13 mouse cellular contexts compared by ENCODE assay signal in the genomic region with DNA sequence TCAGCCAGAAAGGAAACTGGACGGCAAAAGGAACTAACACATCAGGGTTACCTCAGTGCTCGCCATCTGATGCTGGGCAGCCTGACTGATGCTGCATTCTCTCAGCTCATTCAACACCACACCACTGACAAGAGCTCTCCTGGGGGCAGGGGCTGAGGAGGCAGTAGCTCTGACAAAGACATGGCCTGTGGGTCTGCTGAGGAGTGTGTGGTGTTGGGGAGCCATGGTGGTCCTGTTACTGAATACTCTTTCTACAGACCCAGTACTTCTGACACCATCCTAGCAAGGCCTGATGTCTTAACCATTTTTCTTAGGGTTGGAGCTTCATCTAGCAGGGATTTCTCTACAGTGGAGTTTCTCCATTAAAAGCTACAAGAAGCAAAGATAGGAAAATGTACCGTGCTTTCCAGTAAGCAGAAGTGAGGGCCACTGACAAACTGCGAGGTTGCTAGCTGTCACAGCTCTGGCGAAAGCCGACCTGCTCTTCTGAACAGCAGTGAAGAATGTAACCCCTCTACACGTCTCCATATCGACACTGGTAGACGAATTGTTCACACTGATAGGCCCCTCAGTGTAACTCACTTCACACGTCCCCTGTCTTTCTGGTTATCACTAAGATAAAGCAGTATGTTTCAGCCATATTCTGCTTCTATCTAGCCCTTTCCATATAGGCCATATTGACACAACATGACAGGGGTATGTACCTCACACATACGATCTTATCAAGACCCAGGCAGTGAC.
A peak's percentile ranks its signal among the peaks of the same experiment; 100 is the strongest.
DNase-seq lines count a peak whose midpoint lies in the region; ATAC-seq lines count a peak whose summit lies in the region.
"Had no signal": no experiment of that assay in that cellular context is flagged by ENCODE, and none has a peak within 500 bp of the region (broad histone marks: within the 10 kb centered on the region; RNA-seq: fewer than 3 reads in every experiment).

No protein-coding gene starts in this region.

- no peak overlapping the region for H3K9ac ChIP-seq in hindbrain, embryonic 14.5 days
- no peak overlapping the region for H3K9ac ChIP-seq in midbrain, embryonic 11.5 days (ENCODE audit: low read length)
- no peak overlapping the region for H3K9ac ChIP-seq in midbrain, embryonic 13.5 days (replicated peaks)
- H3K9ac ChIP-seq in liver, embryonic 15.5 days, result no peak overlapping the region
- H3K9ac ChIP-seq: lung, embryonic 15.5 days had no signal

- no peak overlapping the region for H3K4me2 ChIP-seq in hindbrain, embryonic 14.5 days (replicated peaks)
- no peak overlapping the region for H3K4me2 ChIP-seq in midbrain, embryonic 11.5 days
- no peak overlapping the region for H3K4me2 ChIP-seq in midbrain, embryonic 13.5 days (replicated peaks)
- H3K4me2 ChIP-seq in liver, embryonic 15.5 days, result no peak overlapping the region
- H3K4me2 ChIP-seq: lung, embryonic 15.5 days had no signal

- peaks cover 7% of the 10 kb centered on the region; the same call in 1 of the 2 replicates for H3K36me3 ChIP-seq in hindbrain, embryonic 10.5 days
- H3K36me3 ChIP-seq in hindbrain, embryonic 14.5 days (replicated peaks; ENCODE audit: control insufficient read depth, insufficient read depth), result peaks cover 7% of the 10 kb centered on the region; the same call in 1 of the 2 replicates
- no peaks in the 10 kb centered on the region for H3K36me3 ChIP-seq in midbrain, embryonic 11.5 days (ENCODE audit: control insufficient read depth, insufficient read depth, low read length)
- H3K36me3 ChIP-seq in midbrain, embryonic 13.5 days, result peaks cover 4% of the 10 kb centered on the region; the same call in 1 of the 2 replicates
- H3K36me3 ChIP-seq in liver, embryonic 15.5 days (replicated peaks), result no peaks in the 10 kb centered on the region

- intact Hi-C loops in heart, postnatal 25 days (cut with DNase I), result no loop called here

- no peak overlapping the region for H3K4me3 ChIP-seq in hindbrain, embryonic 10.5 days
- H3K4me3 ChIP-seq in hindbrain, embryonic 14.5 days (replicated peaks; ENCODE audit: low read length), result no peak overlapping the region
- H3K4me3 ChIP-seq in midbrain, embryonic 11.5 days (ENCODE audit: low read depth, low read length), result no peak overlapping the region
- H3K4me3 ChIP-seq in midbrain, embryonic 13.5 days (replicated peaks), result no peak overlapping the region
- no peak overlapping the region for H3K4me3 ChIP-seq in liver, embryonic 15.5 days (replicated peaks)
- H3K4me3 ChIP-seq: lung, embryonic 15.5 days had no signal

- H3K27ac ChIP-seq in hindbrain, embryonic 10.5 days, result peak overlapping the region; percentile 64; the same call in 1 of the 2 replicates
- H3K27ac ChIP-seq in hindbrain, embryonic 14.5 days, result no peak overlapping the region
- no peak overlapping the region for H3K27ac ChIP-seq in midbrain, embryonic 11.5 days (ENCODE audit: low read depth, low read length)
- H3K27ac ChIP-seq in midbrain, embryonic 13.5 days, result no peak overlapping the region
- no peak overlapping the region for H3K27ac ChIP-seq in liver, embryonic 15.5 days (replicated peaks)
- H3K27ac ChIP-seq: lung, embryonic 15.5 days had no signal

- H3K4me1 ChIP-seq in hindbrain, embryonic 10.5 days (replicated peaks), result peaks cover 23% of the 10 kb centered on the region
- H3K4me1 ChIP-seq in hindbrain, embryonic 14.5 days (replicated peaks; ENCODE audit: control insufficient read depth, insufficient read depth, low read length), result no peaks in the 10 kb centered on the region
- no peaks in the 10 kb centered on the region; the same call in 1 of the 2 replicates for H3K4me1 ChIP-seq in midbrain, embryonic 11.5 days (ENCODE audit: control insufficient read depth, insufficient read depth, low read length)
- H3K4me1 ChIP-seq in midbrain, embryonic 13.5 days (replicated peaks), result peaks cover 8% of the 10 kb centered on the region
- H3K4me1 ChIP-seq in liver, embryonic 15.5 days (replicated peaks), result peaks cover 13% of the 10 kb centered on the region

- DNase-seq in heart, adult 11 months, result peak; percentile 72
- DNase-seq in heart, postnatal 25 days (ENCODE audit: low spot score), result no peak
- peak; percentile 23 for DNase-seq in hindbrain, embryonic 10.5 days (ENCODE audit: low spot score)
- DNase-seq in hindbrain, embryonic 14.5 days (ENCODE audit: low spot score), result no peak
- no peak for DNase-seq in midbrain, embryonic 11.5 days (ENCODE audit: low spot score, missing footprints)
- DNase-seq in layer of hippocampus, adult 11-12 months (ENCODE audit: low spot score), result no peak
- DNase-seq: cerebellum, adult 18-20 months; kidney, adult 2 months; kidney, postnatal 25 days; thymus, adult 18-20 months had no signal

- no peaks in the 10 kb centered on the region for H3K9me3 ChIP-seq in hindbrain, embryonic 10.5 days
- no peaks in the 10 kb centered on the region for H3K9me3 ChIP-seq in hindbrain, embryonic 14.5 days (ENCODE audit: control insufficient read depth, low read length)
- H3K9me3 ChIP-seq in midbrain, embryonic 11.5 days (ENCODE audit: control insufficient read depth, low read length), result no peaks in the 10 kb centered on the region
- H3K9me3 ChIP-seq in midbrain, embryonic 13.5 days, result no peaks in the 10 kb centered on the region
- no peaks in the 10 kb centered on the region for H3K9me3 ChIP-seq in liver, embryonic 15.5 days (replicated peaks)
- H3K9me3 ChIP-seq: lung, embryonic 15.5 days had no signal

- ATAC-seq in hindbrain, embryonic 14.5 days (ENCODE audit: low FRiP score), result no peak
- 0 out of 2 replicates have a peak, but pooled peaks have one; percentile 47 for ATAC-seq in midbrain, embryonic 11.5 days (ENCODE audit: low FRiP score)
- no peak for ATAC-seq in midbrain, embryonic 13.5 days
- peak; percentile 76 for ATAC-seq in liver, embryonic 15.5 days (ENCODE audit: insufficient read depth)

- 53% methylated on average over 11 of the region's 11 CpGs for WGBS in hindbrain, embryonic 10.5 days
- 61% methylated on average over 11 of the region's 11 CpGs for WGBS in hindbrain, embryonic 14.5 days
- WGBS in midbrain, embryonic 11.5 days, result 83% methylated on average over 11 of the region's 11 CpGs
- WGBS in midbrain, embryonic 13.5 days, result 75% methylated on average over 11 of the region's 11 CpGs
- WGBS in liver, embryonic 15.5 days (ENCODE audit: insufficient replicate concordance), result 46% methylated on average over 11 of the region's 11 CpGs

- no peaks in the 10 kb centered on the region for H3K27me3 ChIP-seq in hindbrain, embryonic 10.5 days (ENCODE audit: insufficient read depth, poor library complexity, severe bottlenecking)
- no peaks in the 10 kb centered on the region for H3K27me3 ChIP-seq in hindbrain, embryonic 14.5 days (ENCODE audit: control insufficient read depth, insufficient read depth, low read length)
- no peaks in the 10 kb centered on the region for H3K27me3 ChIP-seq in midbrain, embryonic 11.5 days (ENCODE audit: control insufficient read depth, insufficient read depth, low read length)
- no peaks in the 10 kb centered on the region for H3K27me3 ChIP-seq in midbrain, embryonic 13.5 days
- no peaks in the 10 kb centered on the region for H3K27me3 ChIP-seq in liver, embryonic 15.5 days
- H3K27me3 ChIP-seq: lung, embryonic 15.5 days had no signal

Comparison
In these comparisons a context has a peak if more than half of its experiments do, and no peak if none do; other contexts are left out.
1. DNase-seq: peak in heart, adult 11 months (single experiment) and hindbrain, embryonic 10.5 days (single experiment); none in heart, postnatal 25 days (single experiment), hindbrain, embryonic 14.5 days (single experiment), midbrain, embryonic 11.5 days (single experiment) and layer of hippocampus, adult 11-12 months (single experiment).
2. ATAC-seq: peak in midbrain, embryonic 11.5 days (single experiment) and liver, embryonic 15.5 days (single experiment); none in hindbrain, embryonic 14.5 days (single experiment) and midbrain, embryonic 13.5 days (single experiment).